Mouse (Mus musculus): ENCODE measurements around the gene Il2rb.

Il2rb gene

GRCm38 (mm10) chr15:78449131-78449530 is 45.9 kb downstream of the Il2rb start:
- no peak for DNase-seq (ENCODE audit: extremely low read depth, low read depth, low spot score)

DNA sequence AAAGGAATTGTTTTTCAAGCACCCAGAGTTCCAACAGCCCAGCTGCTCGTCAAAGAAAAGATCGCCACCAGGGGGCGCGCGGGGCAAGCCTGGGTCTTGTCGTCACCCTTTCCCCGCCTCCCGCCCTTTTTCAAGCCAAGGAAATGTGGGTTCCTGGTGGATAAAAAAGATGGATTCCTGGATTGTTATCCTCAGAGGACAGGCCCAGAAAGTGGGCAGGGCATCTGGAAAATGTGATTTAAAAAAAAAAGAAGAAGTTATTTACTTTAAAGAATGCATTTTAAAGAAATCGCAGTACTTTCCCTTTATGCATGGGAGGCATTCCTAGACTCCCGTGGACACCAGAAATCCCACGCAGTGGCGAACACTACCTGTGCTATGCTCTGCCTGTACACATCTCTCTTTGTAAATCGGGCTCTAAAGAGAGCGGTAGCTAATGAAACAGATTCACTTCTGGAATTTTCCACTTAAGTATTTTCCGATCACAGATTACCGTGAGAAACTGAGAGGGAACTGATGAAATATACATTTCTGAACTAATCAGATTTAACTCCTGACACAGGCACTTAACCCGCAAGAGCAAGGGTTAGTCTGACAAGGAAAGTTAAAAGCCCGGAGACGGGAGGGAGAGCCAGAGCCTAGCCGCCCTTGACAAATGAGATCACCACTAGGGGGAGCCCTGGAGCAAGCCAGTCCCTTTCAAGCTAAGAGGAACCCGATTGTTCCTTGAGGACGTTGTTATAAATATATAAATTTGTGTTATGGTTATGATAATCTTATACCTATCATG is 47.1 kb downstream of the Il2rb start:
- DNase-seq (ENCODE audit: extremely low read depth, low read depth, low spot score): no peak

- DNase-seq (ENCODE audit: extremely low read depth, low read depth, low spot score): no peak
Observed at GRCm38 (mm10) chr15:78447121-78447520, 48.0 kb downstream of the Il2rb start.

DNA sequence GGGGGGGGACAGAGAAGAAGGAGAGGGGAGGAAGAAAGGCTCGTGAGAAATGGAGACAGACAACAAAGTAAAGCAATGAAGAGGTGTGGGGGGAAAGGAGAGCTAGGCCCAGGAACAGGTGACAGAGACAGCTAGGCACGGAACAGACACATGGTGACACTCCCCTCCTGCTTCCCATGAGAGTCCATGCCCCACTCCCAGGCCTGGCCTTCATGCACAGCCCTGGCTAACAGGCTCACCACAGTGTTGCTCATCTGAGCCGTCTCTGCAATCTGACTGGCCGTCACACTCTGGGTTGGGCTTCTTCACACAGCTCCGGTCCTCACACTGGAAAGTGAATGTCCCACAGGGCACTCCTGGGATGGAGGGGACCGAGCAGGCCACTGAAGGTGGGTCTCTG is 51.2 kb downstream of the Il2rb start:
- DNase-seq (ENCODE audit: extremely low read depth, low read depth, low spot score): no peak

DNA sequence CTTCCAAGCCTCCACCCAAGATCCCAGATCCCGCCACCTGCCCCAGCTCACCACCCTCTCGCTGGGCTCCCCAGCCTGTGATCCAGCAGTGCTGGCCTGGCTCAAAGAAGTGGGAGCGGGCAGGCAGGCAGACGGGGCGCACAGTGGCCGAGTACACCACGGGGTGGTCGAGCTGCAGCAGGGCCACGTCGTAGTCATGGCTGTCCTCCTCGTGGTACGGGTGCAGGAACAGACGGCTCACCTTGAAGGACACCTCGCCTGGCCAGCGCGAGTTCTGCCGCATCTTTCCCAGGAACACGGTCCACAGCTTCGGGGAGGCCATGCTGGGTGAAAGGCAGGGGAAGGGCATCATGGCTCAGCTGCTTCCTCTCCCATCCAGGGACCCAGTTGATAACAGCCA is 52.8 kb downstream of the Il2rb start:
- DNase-seq (ENCODE audit: extremely low read depth, low read depth, low spot score): no peak

- DNase-seq (ENCODE audit: extremely low read depth, low read depth, low spot score): no peak
Observed at GRCm38 (mm10) chr15:78438973-78439372, 56.1 kb downstream of the Il2rb start.

DNA sequence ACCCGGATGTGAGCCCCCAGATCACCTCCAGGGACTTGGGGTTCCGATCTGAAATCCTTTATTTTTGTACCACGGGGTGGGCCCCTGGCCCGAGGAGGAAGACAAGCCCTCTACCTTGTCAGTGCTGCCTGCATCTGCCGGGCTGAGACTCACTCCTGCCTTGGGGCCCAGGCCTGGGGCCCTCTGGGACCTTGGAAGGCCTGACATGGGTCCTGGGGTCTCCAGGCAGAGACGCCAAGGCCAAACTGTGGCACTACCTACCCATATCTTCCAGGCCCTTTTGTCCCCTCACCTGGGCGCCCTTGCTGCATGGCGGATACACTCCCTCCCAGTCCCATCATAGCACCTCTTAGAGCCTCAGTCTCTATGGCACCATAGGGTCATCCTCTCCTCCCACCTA is 56.6 kb downstream of the Il2rb start:
- DNase-seq (ENCODE audit: extremely low read depth, low read depth, low spot score): no peak

DNA sequence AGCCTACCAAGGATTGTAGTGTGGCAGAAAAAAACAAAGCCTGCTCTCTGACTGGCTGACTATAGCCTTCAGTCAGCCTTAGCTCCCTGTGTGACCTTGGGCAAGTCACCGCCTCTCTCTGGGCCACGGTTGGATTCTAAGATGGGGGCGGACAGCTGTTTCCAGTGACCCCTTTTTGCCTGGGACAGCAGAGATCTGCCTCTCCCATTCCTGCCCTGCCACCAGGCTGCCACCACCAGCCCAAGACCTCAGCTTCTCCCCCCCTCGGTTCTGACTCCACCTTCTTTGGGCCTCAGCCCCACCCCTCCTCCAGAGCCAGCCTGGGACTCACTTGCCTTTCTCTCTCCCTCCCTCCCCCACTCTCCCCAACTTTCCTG is 57.1 kb downstream of the Il2rb start:
- no peak for DNase-seq (ENCODE audit: extremely low read depth, low read depth, low spot score)

DNA sequence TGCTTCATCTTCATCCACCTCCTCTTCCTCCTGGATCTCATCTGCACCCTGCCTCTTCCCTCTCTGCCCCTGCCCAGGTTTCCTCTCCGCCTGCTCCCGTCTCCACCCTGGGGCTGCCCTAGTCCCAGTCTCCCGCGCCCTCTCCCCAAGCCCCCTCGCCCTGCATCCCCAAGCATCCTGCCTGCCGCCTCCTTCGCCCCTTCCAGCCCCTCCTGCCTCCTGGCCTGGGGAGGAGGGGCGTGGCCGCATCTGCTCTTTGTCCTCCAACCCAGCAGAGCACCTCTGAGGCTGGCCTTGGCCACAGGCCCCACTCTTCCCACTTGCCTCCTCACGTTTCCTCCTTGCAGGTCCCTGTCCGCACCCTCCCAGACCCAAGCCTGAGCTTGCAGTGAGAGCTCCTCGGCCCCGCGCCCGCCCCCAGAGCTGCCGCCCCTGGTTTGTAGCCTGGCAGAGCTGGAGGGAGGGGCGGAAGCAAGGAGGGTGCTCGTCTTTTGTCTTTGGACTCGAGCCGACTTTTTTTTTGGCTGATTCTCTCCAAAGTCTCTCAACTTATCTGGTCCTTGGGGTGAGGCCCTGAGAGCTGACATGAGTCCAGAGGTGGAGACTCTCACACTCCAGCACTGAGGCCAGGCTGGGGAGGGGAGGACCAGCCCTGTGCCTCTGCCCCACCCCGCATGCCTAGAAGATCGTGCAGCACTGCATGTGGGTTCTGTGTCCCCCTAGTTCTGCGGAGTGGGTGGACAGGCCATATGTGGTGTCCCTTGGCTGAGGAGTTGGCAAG is 57.6 kb downstream of the Il2rb start:
- no peak for DNase-seq (ENCODE audit: extremely low read depth, low read depth, low spot score)

- DNase-seq (ENCODE audit: extremely low read depth, low read depth, low spot score): no peak
Observed at GRCm38 (mm10) chr15:78436380-78437192, 58.5 kb downstream of the Il2rb start.

GRCm38 (mm10) chr15:78435681-78436080 is 59.4 kb downstream of the Il2rb start:
- DNase-seq (ENCODE audit: extremely low read depth, low read depth, low spot score): no peak

DNA sequence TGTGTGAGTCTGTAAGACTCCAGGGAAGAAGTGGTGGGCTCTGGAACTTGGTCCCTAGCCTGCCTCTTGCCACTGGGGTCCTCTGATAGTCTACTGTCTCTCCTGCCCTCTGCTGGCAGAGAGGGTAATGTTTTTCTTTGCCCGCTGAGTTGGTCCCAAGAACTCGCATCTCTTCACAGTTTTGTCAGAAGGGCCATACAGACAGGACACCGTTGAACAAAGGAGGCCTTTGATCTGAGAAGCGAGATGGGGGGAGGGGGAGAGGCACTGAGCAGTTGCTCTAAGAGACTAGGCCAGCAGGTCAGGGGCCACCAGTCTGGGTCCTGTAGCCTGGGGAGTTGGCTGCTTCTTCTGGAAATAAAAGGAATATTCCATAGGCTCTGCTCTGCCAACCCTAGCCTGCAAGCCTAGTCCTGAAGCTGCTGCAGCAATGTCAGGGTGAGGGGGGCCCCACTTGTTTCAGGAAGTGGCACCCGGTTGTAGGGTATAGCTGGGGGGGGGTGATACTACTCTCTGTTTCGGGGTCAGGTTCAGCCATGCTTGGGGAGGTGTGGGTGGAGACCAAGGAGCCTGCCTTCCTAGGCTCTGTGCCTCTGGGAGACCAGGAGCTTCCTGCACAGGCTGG is 60.1 kb downstream of the Il2rb start:
- DNase-seq (ENCODE audit: extremely low read depth, low read depth, low spot score): no peak

DNA sequence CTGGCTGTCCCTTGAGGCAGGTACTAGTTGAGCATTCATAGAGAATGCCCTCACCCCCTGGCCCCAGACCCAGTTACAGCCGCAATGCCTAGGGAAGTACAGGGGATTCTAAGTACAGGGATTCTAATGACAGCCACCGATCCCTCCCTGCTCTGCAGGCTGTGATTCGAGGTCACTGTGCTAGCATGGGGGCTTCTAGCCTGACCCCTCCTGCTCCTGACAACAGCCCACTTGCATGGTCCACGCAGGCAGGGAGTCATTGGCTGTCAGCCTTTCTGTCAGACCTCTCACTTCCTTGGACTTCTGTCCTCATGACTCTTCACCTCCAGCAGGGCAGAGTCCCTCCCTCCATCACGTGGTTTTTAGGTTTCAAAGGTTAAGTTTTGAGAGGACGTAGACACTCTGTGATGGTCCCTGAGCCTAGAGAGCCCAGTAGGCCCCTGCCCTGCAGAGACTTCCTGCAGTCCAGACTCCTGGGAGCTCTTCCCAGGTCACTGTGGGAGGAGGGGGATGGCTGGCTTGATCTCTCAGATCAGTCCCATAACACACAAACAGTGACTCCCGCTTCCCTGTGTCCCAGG is 63.4 kb downstream of the Il2rb start:
- no peak for DNase-seq (ENCODE audit: extremely low read depth, low read depth, low spot score)

DNA sequence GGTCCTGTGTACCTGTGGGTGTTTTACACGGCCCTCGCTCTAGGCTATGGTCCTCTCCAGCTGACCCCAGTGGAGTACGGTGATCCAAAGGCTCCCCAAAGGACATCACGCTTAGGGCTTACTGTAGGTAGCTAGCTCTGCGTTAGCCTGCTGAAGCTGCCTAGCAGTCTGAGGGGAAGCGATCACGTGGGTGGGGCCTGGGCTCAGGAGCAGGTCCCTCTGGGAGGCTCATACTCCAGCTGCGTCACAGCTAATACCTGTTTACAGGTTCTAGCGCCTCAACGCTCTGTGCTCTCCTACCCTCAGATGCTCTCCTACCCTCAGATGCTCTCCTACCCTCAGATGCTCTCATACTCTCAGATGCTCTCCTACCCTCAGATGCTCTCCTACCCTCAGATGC is 64.2 kb downstream of the Il2rb start:
- DNase-seq (ENCODE audit: extremely low read depth, low read depth, low spot score): no peak

DNA sequence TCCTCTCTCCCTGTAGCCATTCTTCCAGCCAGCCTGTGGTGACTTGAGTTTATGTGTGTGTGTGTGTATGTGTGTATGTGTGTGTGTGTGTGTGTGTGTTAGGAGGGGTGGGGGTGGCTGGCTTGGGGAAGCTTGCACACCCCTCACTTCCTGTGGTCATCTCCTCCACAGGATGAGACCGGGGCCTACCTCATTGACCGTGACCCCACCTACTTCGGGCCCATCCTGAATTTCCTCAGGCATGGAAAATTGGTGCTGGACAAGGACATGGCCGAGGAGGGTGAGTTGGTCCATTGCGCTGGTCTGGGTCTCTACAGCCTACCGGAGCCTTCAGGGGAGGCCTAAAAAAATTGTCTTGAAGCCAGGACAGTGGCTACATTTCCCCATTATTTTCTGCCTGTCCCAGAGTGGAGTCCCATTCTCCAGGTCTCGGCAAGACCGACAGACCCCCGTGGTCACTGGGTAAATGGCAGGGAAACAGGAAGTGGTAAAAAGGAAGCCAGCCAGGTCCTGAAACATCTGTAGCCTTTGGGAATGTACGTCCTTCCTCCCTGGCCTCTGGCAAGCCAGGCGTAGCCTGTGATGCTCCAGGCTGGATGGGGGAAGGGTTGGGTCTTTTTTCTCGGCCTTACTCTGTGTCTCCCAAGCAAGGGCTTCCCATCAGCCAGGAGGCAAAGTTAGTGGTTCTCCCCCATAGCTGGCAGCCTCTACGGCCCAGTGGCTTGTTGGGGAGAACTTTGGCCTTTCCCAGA is 65.0 kb downstream of the Il2rb start:
- no peak for DNase-seq (ENCODE audit: extremely low read depth, low read depth, low spot score)

Data from fat pad, adult 2 months (tissue).